Mouse (Mus musculus) CH12.LX (cell line): ENCODE measurements around the gene Asf1a. TPM values are rescaled to one million over a fixed set of nuclear protein-coding genes. Genes with fewer than 3 reads are reported as not detected.
A peak's percentile ranks its signal among the peaks of the same experiment; 100 is the strongest.

Experiments used
- DNase-seq: peaks from one replicate; pipeline ENCODE4 v3.0.0-alpha.2; 2013; ENCODE audit errors: extremely low read depth
- H3K27ac ChIP-seq: 2 replicates; pipeline ENCODE4 v1.5.1; 2012; ENCODE audit warnings: low read depth, mild to moderate bottlenecking, control low read depth, moderate library complexity; ENCODE audit not compliant: insufficient read depth
- H3K27me3 ChIP-seq: replicated peaks from 2 replicates; pipeline ENCODE3; 2012; ENCODE audit warnings: inconsistent platforms
- H3K36me3 ChIP-seq, 2 experiments: replicated peaks in 1 of 2; 2 replicates each; pipeline versions ENCODE3 to v1.6.1; 2012; ENCODE audit warnings: inconsistent platforms in 1 of 2, low read length in 1 of 2, mild to moderate bottlenecking in 1 of 2, mixed read lengths in 1 of 2, moderate library complexity in 1 of 2; ENCODE audit not compliant: control insufficient read depth in 1 of 2, insufficient read depth in 1 of 2
- H3K4me1 ChIP-seq, 2 experiments: 2 replicates each; pipeline ENCODE4 v1.6.1; 2012; ENCODE audit warnings: inconsistent platforms in 1 of 2, moderate library complexity in 1 of 2; ENCODE audit not compliant: insufficient read depth in 2 of 2, control insufficient read depth in 1 of 2
- H3K4me2 ChIP-seq: 2 replicates; pipeline ENCODE4 v1.6.1; 2012; ENCODE audit warnings: low read depth, mild to moderate bottlenecking, control low read depth; ENCODE audit not compliant: poor library complexity, insufficient read depth, severe bottlenecking
- H3K4me3 ChIP-seq, 3 experiments: fragments of 150-350 bp in 1 of 3; sonication (generic) in 1 of 3; replicated peaks in 1 of 3; 2 replicates each; pipeline versions ENCODE3 to v1.5.1; 2011 to 2012; ENCODE audit warnings: low read depth in 2 of 3, low read length in 2 of 3, mild to moderate bottlenecking in 2 of 3, moderate library complexity in 2 of 3, control low read depth in 1 of 3, improper control_type of control experiment in 1 of 3, inconsistent platforms in 1 of 3, mixed read lengths in 1 of 3; ENCODE audit not compliant: poor library complexity in 1 of 3
- H3K79me2 ChIP-seq: replicated peaks from 2 replicates; pipeline ENCODE4 v1.6.1; 2012; ENCODE audit warnings: mild to moderate bottlenecking, moderate library complexity; ENCODE audit not compliant: control insufficient read depth, poor library complexity, insufficient read depth, severe bottlenecking; ENCODE audit errors: extremely low read depth
- H3K9ac ChIP-seq: 2 replicates; pipeline ENCODE4 v1.6.1; 2012; ENCODE audit warnings: low read depth, mild to moderate bottlenecking, control low read depth, moderate library complexity; ENCODE audit not compliant: insufficient read depth
- H3K9me3 ChIP-seq: replicated peaks from 2 replicates; pipeline ENCODE3; 2012; ENCODE audit warnings: low read length, inconsistent platforms, mixed read lengths
- BHLHE40 ChIP-seq: IDR thresholded peaks from 2 replicates; pipeline ENCODE4 v1.6.1; 2011; ENCODE audit warnings: mild to moderate bottlenecking, low read depth, low read length, improper control_type of control experiment
- CHD1 ChIP-seq: IDR thresholded peaks from 2 replicates; pipeline ENCODE4 v1.6.1; 2012; ENCODE audit warnings: low read depth, low read length, improper control_type of control experiment, inconsistent platforms
- CHD2 ChIP-seq: IDR thresholded peaks from 2 replicates; pipeline ENCODE4 v1.6.1; 2011; ENCODE audit warnings: low read length, improper control_type of control experiment
- CTCF ChIP-seq, 2 experiments: IDR thresholded peaks in 1 of 2; conservative IDR thresholded peaks in 1 of 2; 2 replicates each; pipeline ENCODE4 v1.5.1; 2011 to 2012; ENCODE audit warnings: low read depth in 2 of 2, low read length in 2 of 2, improper control_type of control experiment in 1 of 2, inconsistent platforms in 1 of 2, mild to moderate bottlenecking in 1 of 2, moderate library complexity in 1 of 2
- E2F4 ChIP-seq: IDR thresholded peaks from 2 replicates; pipeline ENCODE4 v1.6.1; 2011; ENCODE audit warnings: low read depth, low read length, improper control_type of control experiment; ENCODE audit not compliant: insufficient replicate concordance
- ELF1 ChIP-seq: IDR thresholded peaks from 2 replicates; pipeline ENCODE4 v1.6.1; 2014; ENCODE audit warnings: low read depth, mild to moderate bottlenecking, inconsistent platforms, low read length, improper control_type of control experiment
- EP300 ChIP-seq: IDR thresholded peaks from 2 replicates; pipeline ENCODE4 v1.6.1; 2011; ENCODE audit warnings: low read length, improper control_type of control experiment
- ETS1 ChIP-seq: conservative IDR thresholded peaks from 2 replicates; pipeline ENCODE4 v1.6.1; 2012; ENCODE audit warnings: low read depth, mild to moderate bottlenecking, inconsistent platforms, low read length, improper control_type of control experiment, moderate library complexity
- GABPA ChIP-seq: IDR thresholded peaks from 2 replicates; pipeline ENCODE4 v1.6.1; 2012; ENCODE audit warnings: low read depth, low read length, improper control_type of control experiment, inconsistent platforms; ENCODE audit not compliant: insufficient replicate concordance
- HCFC1 ChIP-seq: IDR thresholded peaks from 2 replicates; pipeline ENCODE4 v1.6.1; 2012; ENCODE audit warnings: low read depth, mild to moderate bottlenecking, inconsistent platforms, low read length, improper control_type of control experiment
- IRF4 ChIP-seq: IDR thresholded peaks from 2 replicates; pipeline ENCODE4 v1.6.1; 2014; ENCODE audit warnings: low read depth, mild to moderate bottlenecking, inconsistent platforms, low read length, improper control_type of control experiment
- JUN ChIP-seq: IDR thresholded peaks from 2 replicates; pipeline ENCODE4 v1.6.1; 2011; ENCODE audit warnings: low read depth, mild to moderate bottlenecking, low read length, improper control_type of control experiment, moderate library complexity; ENCODE audit not compliant: insufficient read depth
- JUND ChIP-seq: conservative IDR thresholded peaks from 2 replicates; pipeline ENCODE4 v1.6.1; 2011; ENCODE audit warnings: low read depth, low read length, improper control_type of control experiment
- KAT2A ChIP-seq: IDR thresholded peaks from 2 replicates; pipeline ENCODE4 v1.6.1; 2012; ENCODE audit warnings: low read length, improper control_type of control experiment, inconsistent platforms; ENCODE audit not compliant: insufficient replicate concordance
- MAFK ChIP-seq: IDR thresholded peaks from 2 replicates; pipeline ENCODE4 v1.6.1; 2011; ENCODE audit warnings: low read length, improper control_type of control experiment; ENCODE audit not compliant: insufficient replicate concordance
- MAX ChIP-seq: IDR thresholded peaks from 2 replicates; pipeline ENCODE4 v1.6.1; 2011; ENCODE audit warnings: low read length, improper control_type of control experiment
- MAZ ChIP-seq: IDR thresholded peaks from 2 replicates; pipeline ENCODE4 v1.6.1; 2012; ENCODE audit warnings: low read depth, mild to moderate bottlenecking, inconsistent platforms, low read length, improper control_type of control experiment, moderate library complexity
- MEF2A ChIP-seq: IDR thresholded peaks from 2 replicates; pipeline ENCODE4 v1.6.1; 2014; ENCODE audit warnings: low read depth, mild to moderate bottlenecking, inconsistent platforms, low read length, improper control_type of control experiment, borderline replicate concordance
- MXI1 ChIP-seq: IDR thresholded peaks from 2 replicates; pipeline ENCODE4 v1.6.1; 2011; ENCODE audit warnings: mild to moderate bottlenecking, low read depth, low read length, improper control_type of control experiment
- MYC ChIP-seq: IDR thresholded peaks from 2 replicates; pipeline ENCODE4 v1.6.1; 2011; ENCODE audit warnings: low read depth, mild to moderate bottlenecking, improper control_type of control experiment, low read length
- NELFE ChIP-seq: IDR thresholded peaks from 2 replicates; pipeline ENCODE4 v1.6.1; 2011; ENCODE audit warnings: low read depth, low read length, improper control_type of control experiment
- NRF1 ChIP-seq: IDR thresholded peaks from 2 replicates; pipeline ENCODE4 v1.6.1; 2014; ENCODE audit warnings: low read depth, mild to moderate bottlenecking, inconsistent platforms, low read length, improper control_type of control experiment, moderate library complexity
- PAX5 ChIP-seq: IDR thresholded peaks from 2 replicates; pipeline ENCODE4 v1.6.1; 2012; ENCODE audit warnings: low read length, inconsistent platforms, mixed read lengths
- POLR2A ChIP-seq: IDR thresholded peaks from 2 replicates; pipeline ENCODE4 v1.6.1; 2011; ENCODE audit warnings: low read depth, mild to moderate bottlenecking, improper control_type of control experiment, low read length
- POLR2AphosphoS2 ChIP-seq: IDR thresholded peaks from 2 replicates; pipeline ENCODE4 v1.6.1; 2011; ENCODE audit warnings: low read depth, low read length, improper control_type of control experiment
- RAD21 ChIP-seq: IDR thresholded peaks from 2 replicates; pipeline ENCODE4 v1.6.1; 2011; ENCODE audit warnings: low read depth, mild to moderate bottlenecking, low read length, improper control_type of control experiment, moderate library complexity
- RCOR1 ChIP-seq: conservative IDR thresholded peaks from 2 replicates; pipeline ENCODE4 v1.6.1; 2012; ENCODE audit warnings: low read depth, mild to moderate bottlenecking, inconsistent platforms, low read length, improper control_type of control experiment
- SIN3A ChIP-seq: IDR thresholded peaks from 2 replicates; pipeline ENCODE4 v1.6.1; 2012; ENCODE audit warnings: low read length, improper control_type of control experiment, inconsistent platforms
- SMC3 ChIP-seq: IDR thresholded peaks from 2 replicates; pipeline ENCODE4 v1.6.1; 2011; ENCODE audit warnings: low read depth, low read length, improper control_type of control experiment
- TBP ChIP-seq: conservative IDR thresholded peaks from 2 replicates; pipeline ENCODE4 v1.6.1; 2011; ENCODE audit warnings: low read depth, low read length, improper control_type of control experiment
- TCF12 ChIP-seq: IDR thresholded peaks from 2 replicates; pipeline ENCODE4 v1.6.1; 2014; ENCODE audit warnings: low read depth, mild to moderate bottlenecking, inconsistent platforms, low read length, improper control_type of control experiment
- UBTF ChIP-seq: IDR thresholded peaks from 2 replicates; pipeline ENCODE4 v1.6.1; 2012; ENCODE audit warnings: low read depth, mild to moderate bottlenecking, inconsistent platforms, low read length, improper control_type of control experiment, moderate library complexity
- USF1 ChIP-seq: IDR thresholded peaks from 2 replicates; pipeline ENCODE4 v1.6.1; 2014; ENCODE audit warnings: low read depth, mild to moderate bottlenecking, inconsistent platforms, low read length, improper control_type of control experiment
- USF2 ChIP-seq: conservative IDR thresholded peaks from 2 replicates; pipeline ENCODE4 v1.6.1; 2011; ENCODE audit warnings: low read depth, low read length, improper control_type of control experiment
- ZC3H11A ChIP-seq: IDR thresholded peaks from 2 replicates; pipeline ENCODE4 v1.6.1; 2012; ENCODE audit warnings: low read depth, mild to moderate bottlenecking, inconsistent platforms, low read length, improper control_type of control experiment
- ZKSCAN1 ChIP-seq: IDR thresholded peaks from 2 replicates; pipeline ENCODE4 v1.6.1; 2012; ENCODE audit warnings: low read depth, inconsistent platforms, low read length, improper control_type of control experiment, borderline replicate concordance
- ZMIZ1 ChIP-seq: IDR thresholded peaks from 2 replicates; pipeline ENCODE4 v1.6.1; 2012; ENCODE audit warnings: low read depth, mild to moderate bottlenecking, inconsistent platforms, low read length, improper control_type of control experiment
- ZNF384 ChIP-seq: IDR thresholded peaks from 2 replicates; pipeline ENCODE4 v1.6.1; 2012; ENCODE audit warnings: low read depth, low read length, improper control_type of control experiment, inconsistent platforms
- dilution Hi-C: fragments of 300-500 bp; cut with MboI; formaldehyde crosslinking; loops from 2 replicates; pipeline ENCODE4 v1.14.3; 2020; ENCODE audit warnings: low sequenced_read_pairs; ENCODE audit not compliant: extremely low pct_unique_long_range_greater_than_20kb, extremely low pct_ligation_motif_present
- in situ Hi-C: fragments of 300-500 bp; cut with MboI; formaldehyde crosslinking; loops from 3 replicates; pipeline ENCODE4 v1.14.3; 2019; ENCODE audit warnings: low sequenced_read_pairs, low pct_ligation_motif_present, low pct_unique_long_range_greater_than_20kb, mixed read lengths
- polyA plus RNA-seq: library from polyadenylated mRNA; unstranded; fragments of >175 nt; gene quantifications from 2 replicates; pipeline ENCODE4 v1.2.1, GENCODE M21; 2012; ENCODE audit warnings: low read depth; ENCODE audit not compliant: insufficient read length
- total RNA-seq, 2 experiments: library from RNA; depleted of rRNA; stranded (reverse); fragments of 300-350 nt in 1 of 2; fragments of >200 nt in 1 of 2; gene quantifications; 2 replicates each; pipeline ENCODE4 v1.2.3; 2012 to 2014

The Asf1a gene
- total RNA-seq (2012; rRNA removed), result 35.5 and 46.5 TPM in 2 replicates
- total RNA-seq (2014; rRNA removed), result 128 and 185 TPM in 2 replicates
- polyA plus RNA-seq, result 107 and 133 TPM in 2 replicates

- dilution Hi-C loops (no loop called here), in situ Hi-C loops (no loop called here)
- H3K4me2 ChIP-seq, result peak within 1 kb of the TSS; percentile 68
- TF ChIP-seq ZNF384 (peak; percentile 52), ZMIZ1 (peak; percentile 78), SMC3 (peak; percentile 18; the same call in 1 of the 2 replicates), TCF12 (peak; percentile 84), MAFK (no peak), POLR2A (peak; percentile 81), GABPA (peak; percentile 57), MAX (no peak), USF1 (no peak), EP300 (no peak), ZKSCAN1 (no peak), ZC3H11A (no peak), CHD1 (0 out of 2 replicates have a peak, but pooled peaks have one; percentile 71), IRF4 (peak; percentile 47; the same call in 1 of the 2 replicates), ELF1 (peak; percentile 44), JUN (no peak), CTCF (conservative IDR thresholded peaks at IDR 0.05 in 1 of 2, IDR thresholded peaks at IDR 0.05 in 1 of 2; ENCODE audit: low read depth in 2 of 2, low read length in 2 of 2) (peak in 1 of 2 experiments; percentile 77; a peak in 2 of 4 replicates), UBTF (0 out of 2 replicates have a peak, but pooled peaks have one; percentile 43), NELFE (peak; percentile 77), PAX5 (no peak), ETS1 (no peak), JUND (no peak), MAZ (peak; percentile 31; the same call in 1 of the 2 replicates), SIN3A (no peak; the same call in 1 of the 2 replicates), KAT2A (no peak), MYC (no peak), NRF1 (no peak; the same call in none of the 2 replicates), RCOR1 (no peak), E2F4 (no peak), MEF2A (peak; percentile 64; the same call in 1 of the 2 replicates), CHD2 (peak; percentile 46; the same call in 1 of the 2 replicates), BHLHE40 (no peak), RAD21 (no peak; the same call in none of the 2 replicates), TBP (peak; percentile 69; the same call in 1 of the 2 replicates), POLR2AphosphoS2 (peak; percentile 51; the same call in 1 of the 2 replicates), HCFC1 (peak; percentile 78), USF2 (no peak), MXI1 (peak; percentile 66; the same call in 1 of the 2 replicates)
- H3K4me3 ChIP-seq, result peak within 1 kb of the TSS; percentile 77 to 89 (median 83)
- no peaks in the 10 kb centered on the region for H3K27me3 ChIP-seq
- peak within 1 kb of the TSS; percentile 88 for H3K27ac ChIP-seq
- DNase-seq, result peak; percentile 95
- peaks cover 6 to 39% of the 10 kb centered on the region in 2 experiments for H3K4me1 ChIP-seq
- peaks cover 7 to 13% of the 10 kb centered on the region in 2 experiments for H3K36me3 ChIP-seq
- H3K9ac ChIP-seq, result peak within 1 kb of the TSS; percentile 95
- no peaks in the 10 kb centered on the region for H3K9me3 ChIP-seq
- H3K79me2 ChIP-seq, result peaks cover 38% of the 10 kb centered on the region
Measured at GRCm38 (mm10) chr10:53596677-53597120, at the start of gene Asf1a. TSS of gene Asf1a (plus strand) at chr10:53596757.
